Mouse (Mus musculus) inflammation-experienced regulatory T-cells, adult 16 weeks (primary cell): ENCODE results near the gene Hgf. TPM values are rescaled to one million over a fixed set of nuclear protein-coding genes. Genes with fewer than 3 reads are reported as not detected.

Source experiments
- polyA plus RNA-seq: library from polyadenylated mRNA; unstranded; fragments of 100-300 nt; shearing (Covaris generic); gene quantifications from one replicate; pipeline ENCODE4 v1.2.1, GENCODE M21; 2017

Hgf gene
- polyA plus RNA-seq, result 5.4 TPM

GRCm38 (mm10) chr5:16553304-16554047, at the start of gene Hgf:
Hgf (plus strand) TSS chr5:16553495.

Other genes starting within 250 kb of the Hgf start
- not detected for gene Gm28710, start 238.3 kb downstream of the Hgf start, polyA plus RNA-seq